Mouse (Mus musculus) gastrocnemius, adult 2 months (tissue): ENCODE results near the gene Nuak2. TPM values are rescaled to one million over a fixed set of nuclear protein-coding genes. Genes with fewer than 3 reads are reported as not detected.
"Not testable (repeated sequence)": the region's sequence is repeated elsewhere in the genome, so short reads cannot be mapped to it uniquely, and the experiment has no call there.

Source experiments
- DNase-seq: peaks from one replicate; pipeline ENCODE4 v3.0.0; 2022
- H3K27ac ChIP-seq: fragments of 200-600 bp; 2 replicates; pipeline ENCODE4 v1.8.1; 2022; ENCODE audit warnings: mild to moderate bottlenecking
- H3K4me3 ChIP-seq: fragments of 200-600 bp; 2 replicates; pipeline ENCODE4 v1.8.1; 2022; ENCODE audit warnings: mild to moderate bottlenecking, moderate library complexity
- CTCF ChIP-seq: fragments of 200-600 bp; IDR thresholded peaks from 2 replicates; pipeline ENCODE4 v1.8.1; 2022; ENCODE audit warnings: antibody characterized with exemption, mild to moderate bottlenecking, moderate library complexity
- intact Hi-C: fragments of 180-260 bp; cut with DNase I; formaldehyde crosslinking; loops from one replicate; pipeline ENCODE4 v1.15.1; 2025
- total RNA-seq, 2 experiments: library from RNA; stranded (reverse); gene quantifications; 2 replicates each; pipeline ENCODE4 v1.2.3; 2021

Nuak2 gene
- total RNA-seq, 2 experiments from 2014 or later, result 0.38 to 0.98 TPM

GRCm38 (mm10) chr1:132336921-132337320, 21.0 kb downstream of the Nuak2 start:
- no peak for TF ChIP-seq CTCF
- no peak for DNase-seq
- intact Hi-C loops, result no loop called here
- Histone ChIP-seq H3K27ac (peak overlapping the region; percentile 56), H3K4me3 (no peak overlapping the region)

GRCm38 (mm10) chr1:132338027-132338660, 22.2 kb downstream of the Nuak2 start:
- DNase-seq, result no peak
- no peak for TF ChIP-seq CTCF
- H3K27ac ChIP-seq, result peak overlapping the region; percentile 56
- intact Hi-C loops, result no loop called here
- H3K4me3 ChIP-seq, result no peak overlapping the region

GRCm38 (mm10) chr1:132341731-132342501, 26.0 kb downstream of the Nuak2 start:
- TF ChIP-seq CTCF, result no peak
- intact Hi-C loops, result no loop called here
- DNase-seq, result peak; percentile 77
- Histone ChIP-seq H3K4me3 (peak overlapping the region; percentile 45), H3K27ac (peak overlapping the region; percentile 78)

GRCm38 (mm10) chr1:132342518-132342917, 26.6 kb downstream of the Nuak2 start:
- TF ChIP-seq CTCF, result no peak
- DNase-seq, result no peak
- peak overlapping the region; percentile 45 for H3K4me3 ChIP-seq
- H3K27ac ChIP-seq, result peak overlapping the region; percentile 78
- intact Hi-C loops, result no loop called here

GRCm38 (mm10) chr1:132343191-132343590, 27.3 kb downstream of the Nuak2 start:
- Histone ChIP-seq H3K27ac (no peak overlapping the region), H3K4me3 (no peak overlapping the region)
- intact Hi-C loops, result no loop called here
- no peak for DNase-seq
- no peak for TF ChIP-seq CTCF

- no peak for TF ChIP-seq CTCF
- no peak overlapping the region for H3K4me3 ChIP-seq
- no peak overlapping the region for H3K27ac ChIP-seq
- DNase-seq, result no peak
- intact Hi-C loops, result no loop called here
These were observed 27.7 kb downstream of the Nuak2 start for GRCm38 (mm10) chr1:132343656-132344055.

GRCm38 (mm10) chr1:132345514-132345913, 29.6 kb downstream of the Nuak2 start:
- no peak for DNase-seq
- intact Hi-C loops, result no loop called here
- no peak for TF ChIP-seq CTCF
- H3K27ac ChIP-seq, result peak overlapping the region; percentile 74
- H3K4me3 ChIP-seq, result no peak overlapping the region; the same call in 1 of the 2 replicates

GRCm38 (mm10) chr1:132346134-132346851, 30.4 kb downstream of the Nuak2 start:
- intact Hi-C loops, result no loop called here
- no peak for TF ChIP-seq CTCF
- peak overlapping the region; percentile 29 for H3K4me3 ChIP-seq
- peak; percentile 73 for DNase-seq
- H3K27ac ChIP-seq, result peak overlapping the region; percentile 74

GRCm38 (mm10) chr1:132346951-132347350, 31.0 kb downstream of the Nuak2 start:
- Histone ChIP-seq H3K4me3 (no peak overlapping the region), H3K27ac (peak overlapping the region; percentile 74)
- intact Hi-C loops, result no loop called here
- no peak for DNase-seq
- TF ChIP-seq CTCF, result no peak

- intact Hi-C loops, result no loop called here
- no peak for DNase-seq
- TF ChIP-seq CTCF, result no peak
- Histone ChIP-seq H3K4me3 (no peak overlapping the region), H3K27ac (no peak overlapping the region)
These were observed 32.5 kb downstream of the Nuak2 start for GRCm38 (mm10) chr1:132348401-132348800.

GRCm38 (mm10) chr1:132349049-132349448, 33.1 kb downstream of the Nuak2 start:
- H3K27ac ChIP-seq, intact Hi-C loops, H3K4me3 ChIP-seq, DNase-seq: not testable (repeated sequence)

GRCm38 (mm10) chr1:132349601-132350000, 33.7 kb downstream of the Nuak2 start:
- intact Hi-C loops, H3K4me3 ChIP-seq, H3K27ac ChIP-seq, DNase-seq: not testable (repeated sequence)

- no peak for DNase-seq
- intact Hi-C loops, result no loop called here
- TF ChIP-seq CTCF, result peak; percentile 11; the same call in 1 of the 2 replicates
These were observed 35.1 kb downstream of the Nuak2 start for GRCm38 (mm10) chr1:132351058-132351457.

More at GRCm38 (mm10) chr1:132351058-132351457, 35.1 kb downstream of the Nuak2 start:
- Histone ChIP-seq H3K27ac (no peak overlapping the region), H3K4me3 (no peak overlapping the region)
